Mouse (Mus musculus): ENCODE measurements around the gene Slc27a5.

GRCm38 (mm10) chr7:13043120-13043444, 45.1 kb upstream of the Slc27a5 start:
- no peak for TF ChIP-seq POLR2A (IDR thresholded peaks at IDR 0.05; ENCODE audit: borderline replicate concordance, extremely low read depth, low read depth, low read length)
- no peak for TF ChIP-seq CTCF (IDR thresholded peaks at IDR 0.05; ENCODE audit: insufficient read depth, low read length)

Measured in lung, adult 2 months (tissue).